Mouse (Mus musculus): ENCODE results near the gene Pnkd.

DNA sequence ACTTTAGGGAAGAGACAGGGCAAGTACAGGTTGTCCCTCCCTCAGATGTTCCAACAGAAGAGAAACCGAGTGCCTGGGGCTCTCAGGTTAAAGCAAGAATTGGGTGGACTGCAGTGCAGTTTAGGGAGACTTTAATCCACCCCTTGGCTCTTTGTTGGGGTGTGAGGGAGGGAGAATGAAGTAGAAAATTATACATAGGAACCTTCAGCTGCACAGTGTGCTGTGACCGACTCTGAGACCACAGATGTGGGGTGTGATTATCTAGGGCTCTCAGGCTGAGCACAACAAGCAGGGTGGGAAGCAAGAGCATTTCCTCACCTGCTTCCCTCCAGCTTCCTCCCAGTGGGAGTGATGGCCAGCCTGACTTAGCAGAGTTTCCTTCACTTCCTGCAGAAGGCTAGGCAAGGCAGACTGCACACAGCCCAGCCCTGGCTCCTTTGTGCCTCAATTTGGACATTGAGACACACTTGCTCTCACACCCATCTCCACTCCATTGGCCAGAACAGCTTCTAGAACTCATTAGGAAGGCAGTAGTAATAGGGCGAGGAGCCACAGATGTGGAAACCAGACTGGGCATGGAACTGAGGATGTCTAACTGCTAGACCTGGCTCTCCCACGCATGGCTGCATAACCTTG lies 46.4 kb downstream of the Pnkd start:
- TF ChIP-seq CTCF (IDR thresholded peaks at IDR 0.05; ENCODE audit: borderline replicate concordance, control insufficient read depth, extremely low read depth, insufficient read depth, low read length, poor library complexity) (no peak), POLR2A (IDR thresholded peaks at IDR 0.05; ENCODE audit: control insufficient read depth, extremely low read depth, insufficient read depth, low read length, poor library complexity) (no peak)

Measured in thymus, adult 2 months (tissue).